Mouse (Mus musculus): ENCODE measurements around the gene Cirbp.
"Not testable (repeated sequence)": the region's sequence is repeated elsewhere in the genome, so short reads cannot be mapped to it uniquely, and the experiment has no call there.

Cirbp gene

GRCm38 (mm10) chr10:80207201-80207600, 41.4 kb downstream of the Cirbp start:
- no peak for DNase-seq (ENCODE audit: inconsistent age in 2 of 2, low spot score in 1 of 2)

- no peak for DNase-seq (ENCODE audit: inconsistent age in 2 of 2, low spot score in 1 of 2)
Observed at GRCm38 (mm10) chr10:80207676-80208075, 41.9 kb downstream of the Cirbp start.

GRCm38 (mm10) chr10:80208248-80208647, 42.5 kb downstream of the Cirbp start:
- DNase-seq (ENCODE audit: inconsistent age in 2 of 2, low spot score in 1 of 2) = no peak

GRCm38 (mm10) chr10:80208841-80209371, 43.1 kb downstream of the Cirbp start:
- DNase-seq (ENCODE audit: inconsistent age in 2 of 2, low spot score in 1 of 2) = no peak

- not testable (repeated sequence) for DNase-seq (ENCODE audit: inconsistent age in 2 of 2, low spot score in 1 of 2)
Observed at GRCm38 (mm10) chr10:80211547-80212103, 45.8 kb downstream of the Cirbp start.

- no peak for DNase-seq (ENCODE audit: inconsistent age in 2 of 2, low spot score in 1 of 2)
Observed at GRCm38 (mm10) chr10:80215048-80215772, 49.4 kb downstream of the Cirbp start.

- no peak for DNase-seq (ENCODE audit: inconsistent age in 2 of 2, low spot score in 1 of 2)
Observed at GRCm38 (mm10) chr10:80220676-80221075, 54.9 kb downstream of the Cirbp start.

Data from adrenal gland, adult (tissue).